In genomic region chr2:161108085-161108927, GRCm38 (mm10) we compare ENCODE assay signal across 8 mouse cellular contexts. TPM values are rescaled to one million over a fixed set of nuclear protein-coding genes. Genes with fewer than 3 reads are reported as not detected.
DNase-seq lines count a peak whose midpoint lies in the region; ATAC-seq and TF ChIP-seq lines count a peak whose summit lies in the region.

No protein-coding gene starts in this region.

- under 1% methylated on average over 75 of the region's 77 CpGs for WGBS in forebrain, postnatal 0 days
- WGBS in macrophage (ENCODE audit: missing documents) = under 1% methylated on average over 76 of the region's 77 CpGs
- WGBS in spleen, adult 2 months = 1% methylated on average over 77 of the region's 77 CpGs

- no peak for TF ChIP-seq CTCF in bone marrow macrophage, adult 2 months (IDR thresholded peaks at IDR 0.05; ENCODE audit: low read depth, low read length)
- no peak for TF ChIP-seq CTCF in forebrain, postnatal 0 days (IDR thresholded peaks at IDR 0.05; ENCODE audit: low read depth)
- no peak for TF ChIP-seq CTCF in left cerebral cortex, adult 2 months (IDR thresholded peaks at IDR 0.05)
- no peak for TF ChIP-seq CTCF in spleen, adult 2 months (IDR thresholded peaks at IDR 0.05; ENCODE audit: extremely low read depth, insufficient read depth, insufficient read length, insufficient replicate concordance)

- peaks cover 48% of the 10 kb centered on the region for H3K79me2 ChIP-seq in macrophage (ENCODE audit: inconsistent target)

- no peaks in the 10 kb centered on the region for H3K27me3 ChIP-seq in forebrain, postnatal 0 days (ENCODE audit: insufficient read depth, low read length)
- H3K27me3 ChIP-seq in spleen, adult 2 months (ENCODE audit: control insufficient read depth, insufficient read depth, low read length) = no peaks in the 10 kb centered on the region

- H3K4me3 ChIP-seq in bone marrow macrophage, adult 2 months (ENCODE audit: insufficient read depth, low read length) = peak overlapping the region; percentile 94
- peak overlapping the region; percentile 100 for H3K4me3 ChIP-seq in forebrain, postnatal 0 days (ENCODE audit: low read depth, low read length)
- peak overlapping the region; percentile 77 for H3K4me3 ChIP-seq in left cerebral cortex, adult 2 months
- peak overlapping the region; percentile 36 for H3K4me3 ChIP-seq in macrophage (ENCODE audit: inconsistent target)
- peak overlapping the region; percentile 89 for H3K4me3 ChIP-seq in spleen, adult 2 months (ENCODE audit: extremely low read depth, insufficient read depth, insufficient read length)

- peak; percentile 13 for ATAC-seq in cerebellum, adult (ENCODE audit: insufficient number of reproducible peaks, low FRiP score, low TSS enrichment)
- peak; percentile 16 for ATAC-seq in forebrain, postnatal 0 days

- H3K9me3 ChIP-seq in forebrain, postnatal 0 days (ENCODE audit: low read length) = no peaks in the 10 kb centered on the region

- H3K9ac ChIP-seq in forebrain, postnatal 0 days = peak overlapping the region; percentile 79

- no peak for DNase-seq in cerebellum, adult 9-11 months
- peak; percentile 56 for DNase-seq in forebrain, postnatal 0 days
- peak; percentile 62 for DNase-seq in heart, postnatal 4 days
- DNase-seq in left cerebral cortex, adult 2 months (ENCODE audit: extremely low spot score in 1 of 2, low spot score in 2 of 2) = peak; percentile 47 to 53
- peak in 1 of 2 experiments; percentile 64 for DNase-seq in spleen, adult 2 months (ENCODE audit: low read depth in 1 of 2, low spot score in 2 of 2)

- peak overlapping the region; percentile 70 for H3K4me2 ChIP-seq in forebrain, postnatal 0 days (ENCODE audit: low read depth)

- intact Hi-C loops in left cerebral cortex, adult 2 months (cut with DNase I) = no loop called here

- peaks cover 16% of the 10 kb centered on the region for H3K4me1 ChIP-seq in bone marrow macrophage, adult 2 months (ENCODE audit: control insufficient read depth, insufficient read depth, low read length)
- peaks cover 18% of the 10 kb centered on the region for H3K4me1 ChIP-seq in forebrain, postnatal 0 days (ENCODE audit: insufficient read depth)
- peaks cover 4% of the 10 kb centered on the region for H3K4me1 ChIP-seq in spleen, adult 2 months (ENCODE audit: control insufficient read depth, insufficient read depth, insufficient read length)

- peak overlapping the region; percentile 70 for H3K27ac ChIP-seq in bone marrow macrophage, adult 2 months (ENCODE audit: insufficient read depth, low read depth, low read length)
- peak overlapping the region; percentile 96 for H3K27ac ChIP-seq in forebrain, postnatal 0 days (ENCODE audit: low read depth, low read length)
- H3K27ac ChIP-seq in left cerebral cortex, adult 2 months = peak overlapping the region; percentile 91
- H3K27ac ChIP-seq in macrophage = no peak overlapping the region
- peak overlapping the region; percentile 92 for H3K27ac ChIP-seq in spleen, adult 2 months (ENCODE audit: insufficient read depth, low read length)

- TF ChIP-seq POLR2A in bone marrow macrophage, adult 2 months (IDR thresholded peaks at IDR 0.05; ENCODE audit: borderline replicate concordance, low read depth, low read length) = no peak
- TF ChIP-seq POLR2A in spleen, adult 2 months (IDR thresholded peaks at IDR 0.05; ENCODE audit: low read depth, low read length) = no peak

- no peaks in the 10 kb centered on the region for H3K36me3 ChIP-seq in forebrain, postnatal 0 days (ENCODE audit: insufficient read depth)
- H3K36me3 ChIP-seq in macrophage (ENCODE audit: inconsistent target) = no peaks in the 10 kb centered on the region
- no peaks in the 10 kb centered on the region for H3K36me3 ChIP-seq in spleen, adult 2 months (ENCODE audit: control insufficient read depth, insufficient read depth, low read length)

RNA-seq across cellular contexts. Expression of gene Chd6, which starts 0.6 kb away (rescaled TPM):
- polyA plus RNA-seq in bone marrow macrophage, adult 2 months (2012; ENCODE audit: insufficient read depth, insufficient read length, missing spikeins) = 16.2 and 24.2 TPM in 2 replicates
- total RNA-seq in forebrain, postnatal 0 days (2014; rRNA removed) = 48.0 and 61.0 TPM in 2 replicates
- 11.0 and 20.7 TPM in 2 replicates for polyA plus RNA-seq in forebrain, postnatal 0 days (2015; fragmentation: Nextera tagmentation; extraction: Ambion mirVana)
- 10 to 100 TPM; 58.2 to 59.6 TPM for total RNA-seq in heart, postnatal 4 days (2021)
- total RNA-seq in left cerebral cortex, adult 2 months (2021) = 10 to 100 TPM; 67.3 to 70.7 TPM
- total RNA-seq in macrophage (2018; cell fraction: chromatin; rRNA removed) = 100 to 1,000 TPM in 22 of 26 experiments, 10 to 100 TPM in 4; 75.6 to 269 (median 161) TPM
- total RNA-seq in macrophage (2018; cell fraction: cytosol; rRNA removed) = 10 to 100 TPM in 16 of 26 experiments, 1 to 10 TPM in 10; 6.2 to 15.9 (median 10.6) TPM
- total RNA-seq in macrophage (2018; cell fraction: nucleus; rRNA removed) = 100 to 1,000 TPM in 5 of 26 experiments, 10 to 100 TPM in 21; 27.3 to 141 (median 59.2) TPM
- polyA plus RNA-seq in macrophage (2018) = 8.6 to 11.0 TPM (median 9.0 TPM) in 3 replicates
- 7.9 and 9.5 TPM in 2 replicates for polyA plus RNA-seq in spleen, adult 2 months (2012; rRNA removed)

Comparison
In these comparisons a context has a peak if more than half of its experiments do, and no peak if none do; other contexts are left out.
1. H3K4me3 ChIP-seq: peak in every context shown above with its lines; median percentile 100 in forebrain, postnatal 0 days; 94 in bone marrow macrophage, adult 2 months; 89 in spleen, adult 2 months; 77 in left cerebral cortex, adult 2 months; 36 in macrophage.